Mouse (Mus musculus) thymus, postnatal 0 days (tissue): Measurements from ENCODE around the gene Nadsyn1. TPM values are rescaled to one million over a fixed set of nuclear protein-coding genes. Genes with fewer than 3 reads are reported as not detected.
A peak's percentile ranks its signal among the peaks of the same experiment; 100 is the strongest.

Experiments
- DNase-seq: peaks from one replicate; pipeline ENCODE4 v3.0.0-alpha.2; 2015; ENCODE audit warnings: low spot score
- polyA plus RNA-seq: library from polyadenylated mRNA; unstranded; fragments of >200 nt; fragmentation: Nextera tagmentation; extraction: Ambion mirVana; gene quantifications from 2 replicates; pipeline ENCODE4 v1.2.1, GENCODE M21; 2015

The Nadsyn1 gene
- polyA plus RNA-seq, 1 experiment from 2014 or later, result 7.7 TPM

- DNase-seq, result no peak
Observed at GRCm38 (mm10) chr7:143805199-143805624, 17.4 kb downstream of the Nadsyn1 start.

GRCm38 (mm10) chr7:143801195-143802065 is 21.2 kb downstream of the Nadsyn1 start:
- no peak for DNase-seq

GRCm38 (mm10) chr7:143800770-143801169 is 21.9 kb downstream of the Nadsyn1 start:
- no peak for DNase-seq

GRCm38 (mm10) chr7:143798783-143799182 is 23.9 kb downstream of the Nadsyn1 start:
- no peak for DNase-seq

GRCm38 (mm10) chr7:143793121-143793520 is 29.5 kb downstream of the Nadsyn1 start:
- peak; percentile 49 for DNase-seq

- DNase-seq, result no peak
Observed at GRCm38 (mm10) chr7:143792336-143792985, 30.2 kb downstream of the Nadsyn1 start.

GRCm38 (mm10) chr7:143783996-143784829 is 38.4 kb downstream of the Nadsyn1 start, which contains the start of gene Mrgpre:
Gene Mrgpre (minus strand): TSS chr7:143784500.
- peak; percentile 56 for DNase-seq

- no peak for DNase-seq
Observed at GRCm38 (mm10) chr7:143783378-143783995, 39.2 kb downstream of the Nadsyn1 start.

- DNase-seq, result no peak
Observed at GRCm38 (mm10) chr7:143777375-143777774, 45.3 kb downstream of the Nadsyn1 start.

GRCm38 (mm10) chr7:143776137-143776536 is 46.5 kb downstream of the Nadsyn1 start:
- no peak for DNase-seq

GRCm38 (mm10) chr7:143769461-143769860 is 53.2 kb downstream of the Nadsyn1 start:
- no peak for DNase-seq

GRCm38 (mm10) chr7:143768267-143768666 is 54.4 kb downstream of the Nadsyn1 start:
- no peak for DNase-seq

- no peak for DNase-seq
Observed at GRCm38 (mm10) chr7:143766893-143767292, 55.8 kb downstream of the Nadsyn1 start, which contains the start of gene Mrgprg. Gene Mrgprg (minus strand): TSS chr7:143766993.

- DNase-seq, result peak; percentile 65
Observed at GRCm38 (mm10) chr7:143764876-143765530, 57.6 kb downstream of the Nadsyn1 start.

- DNase-seq, result peak; percentile 64
Observed at GRCm38 (mm10) chr7:143763794-143764193, 58.9 kb downstream of the Nadsyn1 start.

GRCm38 (mm10) chr7:143758956-143759355 is 63.7 kb downstream of the Nadsyn1 start:
- DNase-seq, result no peak

- no peak for DNase-seq
Observed at GRCm38 (mm10) chr7:143757696-143758095, 65.0 kb downstream of the Nadsyn1 start.

GRCm38 (mm10) chr7:143757027-143757390 is 65.6 kb downstream of the Nadsyn1 start:
- peak; percentile 89 for DNase-seq

GRCm38 (mm10) chr7:143756125-143757026 is 66.3 kb downstream of the Nadsyn1 start, which contains the start of gene Osbpl5:
Gene Osbpl5 (minus strand): TSS chr7:143756985.
- no peak for DNase-seq
